Mouse (Mus musculus) lung, postnatal 4 days (tissue): ENCODE results near the gene Zdhhc7.
A peak's percentile ranks its signal among the peaks of the same experiment; 100 is the strongest.

ENCODE experiments used
- DNase-seq, 2 experiments: peaks; one replicate each; pipeline ENCODE4 v3.0.0; 2021

The Zdhhc7 gene

DNA sequence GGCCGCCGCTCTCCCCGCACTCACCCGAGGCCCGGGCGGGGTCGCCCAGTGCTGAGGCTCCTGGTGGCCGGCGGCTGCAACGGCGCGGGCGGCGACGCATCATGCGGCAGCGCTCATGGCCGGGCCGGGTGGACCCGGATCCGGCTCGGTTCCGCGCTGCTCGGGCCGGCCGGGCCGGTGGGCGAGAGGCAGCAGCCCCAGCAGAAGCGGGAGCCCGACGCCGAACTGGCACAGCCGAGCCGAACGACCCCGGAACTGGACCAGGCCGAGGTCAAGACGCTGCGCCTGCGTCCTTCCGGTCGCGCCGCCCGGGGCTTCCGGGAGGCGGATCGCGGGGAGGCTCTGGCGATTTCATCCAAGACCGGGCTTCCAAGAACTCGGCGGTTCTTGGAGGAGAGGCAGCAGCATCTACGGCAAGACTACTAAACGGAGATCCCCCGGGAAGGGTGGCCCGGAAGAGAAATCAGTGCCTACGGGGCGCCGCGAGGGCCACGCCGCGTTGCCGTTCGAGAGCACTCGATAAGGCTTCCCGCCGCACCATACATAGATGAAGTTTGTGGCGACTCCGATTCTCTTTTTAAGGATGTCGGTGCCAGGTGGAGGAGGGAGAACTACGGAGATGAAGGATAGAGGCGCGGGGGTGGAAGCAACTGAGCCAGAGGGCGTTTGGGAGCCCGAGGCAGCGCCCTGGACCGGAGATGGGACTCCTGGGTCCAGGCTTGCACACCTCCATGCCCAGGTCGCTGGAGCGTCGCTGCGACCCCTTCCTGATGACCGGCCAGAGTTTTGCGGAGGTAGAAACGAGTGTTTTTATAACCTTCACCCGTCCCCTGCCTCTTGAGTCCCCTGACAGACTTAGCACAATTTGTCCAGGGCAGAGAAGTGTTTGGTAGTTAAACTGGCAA lies at the start of gene Zdhhc7:
Gene Zdhhc7, minus strand, starts transcription at position 415 of the 905 bp plus-strand sequence.
- DNase-seq, result peak; percentile 88 to 89

DNA sequence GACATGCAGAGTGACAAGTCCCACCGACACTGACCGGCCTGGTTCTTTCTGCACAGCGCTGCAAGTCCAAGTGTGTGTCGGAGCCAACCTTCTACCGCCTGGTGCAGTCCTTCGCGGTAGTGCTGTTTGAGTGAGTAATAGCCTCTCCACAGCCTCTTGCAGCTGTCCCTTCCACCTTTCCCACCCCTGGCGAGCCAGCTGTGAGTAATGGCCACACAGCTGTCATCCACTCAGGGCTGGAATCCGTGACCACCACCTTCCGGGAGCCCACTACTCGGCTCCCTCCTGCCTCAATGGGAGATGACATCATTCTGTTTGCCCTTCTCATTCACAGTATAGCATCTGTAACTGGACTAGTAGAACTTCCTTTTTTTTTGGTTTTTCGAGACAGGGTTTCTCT lies 48.7 kb upstream of the Zdhhc7 start:
- no peak for DNase-seq

DNA sequence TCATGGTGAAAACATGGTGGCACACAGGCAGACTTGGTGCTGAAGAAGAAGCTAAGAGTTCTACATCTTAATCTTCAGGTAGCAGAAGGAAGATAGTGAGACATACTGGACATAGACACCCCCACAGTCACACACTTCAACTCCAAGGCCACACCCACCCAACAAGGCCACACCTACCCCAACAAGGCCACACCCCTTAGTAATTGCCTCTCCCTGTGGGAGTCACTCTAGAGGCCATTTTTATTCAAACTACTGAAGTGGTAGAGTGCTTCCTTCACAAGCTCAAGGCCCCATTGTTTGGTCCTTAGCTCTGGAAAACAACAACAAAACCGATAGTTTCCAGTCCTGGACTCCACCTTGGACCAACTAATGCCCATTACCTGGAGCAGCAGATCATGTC lies 44.8 kb upstream of the Zdhhc7 start:
- no peak for DNase-seq

DNA sequence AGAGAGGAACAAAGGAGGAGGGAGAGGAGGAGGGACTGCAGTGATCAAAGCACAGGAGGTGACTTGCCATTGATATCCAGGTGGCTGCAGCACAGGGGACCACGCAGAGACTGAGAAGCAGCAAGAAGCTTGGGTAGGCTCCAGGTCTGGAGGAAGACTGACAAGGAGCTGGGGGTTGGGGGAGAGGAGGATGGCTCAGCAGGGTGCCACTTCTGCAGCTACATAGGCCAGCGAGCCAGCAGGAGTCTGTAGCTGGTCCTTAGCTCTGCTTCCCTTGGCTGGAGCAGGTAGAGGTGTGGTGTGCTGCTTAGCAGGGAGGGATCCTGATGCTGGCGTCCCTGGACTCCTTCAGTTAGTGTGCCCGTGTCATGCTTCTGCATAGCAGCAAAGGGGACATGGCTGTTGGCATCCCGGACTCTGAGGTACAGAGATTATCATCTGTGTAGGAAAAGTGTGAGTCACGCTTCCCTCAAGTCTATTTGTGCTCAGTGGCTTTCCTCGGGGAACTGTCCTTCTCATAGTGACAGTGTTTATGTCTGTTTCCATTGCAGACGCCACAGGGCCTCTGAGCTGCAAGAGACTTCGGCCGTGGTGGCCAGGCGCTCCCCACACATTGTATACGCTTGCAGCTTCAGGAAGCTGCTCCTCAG lies 43.5 kb upstream of the Zdhhc7 start:
- peak; percentile 60 to 86 for DNase-seq

DNA sequence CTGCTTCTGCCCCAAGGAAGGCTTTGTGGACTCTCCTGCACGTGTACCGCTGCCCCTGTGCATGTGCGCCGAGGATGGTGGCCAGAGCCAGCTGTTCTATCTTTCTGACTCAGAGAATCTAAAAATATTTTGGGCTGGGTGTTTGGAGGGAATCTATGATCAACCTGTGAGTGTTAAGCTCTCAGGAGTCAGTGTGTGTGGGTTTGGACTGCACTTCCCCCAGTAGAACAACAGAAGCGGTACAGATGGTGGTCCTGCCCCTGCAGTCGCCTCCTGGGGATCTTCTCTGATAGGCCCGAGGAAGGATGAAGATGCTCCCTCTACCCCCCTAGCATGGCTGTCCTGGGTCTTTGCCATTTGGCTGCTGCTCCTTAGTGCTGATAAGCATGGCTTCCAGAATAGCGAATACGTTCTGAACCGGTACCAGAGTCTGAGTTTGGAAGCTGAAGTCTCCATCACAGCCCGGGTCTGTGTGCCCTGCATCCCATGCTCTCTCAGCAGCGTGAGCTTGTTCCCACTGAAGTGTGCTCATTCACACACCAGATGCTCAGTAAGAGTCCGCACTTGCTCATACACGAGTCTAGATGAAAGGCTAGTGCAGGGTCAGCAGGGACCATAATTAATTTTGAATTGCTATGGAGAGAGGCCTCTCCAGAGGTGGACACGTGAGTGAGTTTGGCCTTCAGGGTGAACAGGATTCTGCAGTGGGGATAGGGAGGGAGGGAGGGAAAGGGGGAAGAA lies 42.8 kb upstream of the Zdhhc7 start:
- no peak for DNase-seq

DNA sequence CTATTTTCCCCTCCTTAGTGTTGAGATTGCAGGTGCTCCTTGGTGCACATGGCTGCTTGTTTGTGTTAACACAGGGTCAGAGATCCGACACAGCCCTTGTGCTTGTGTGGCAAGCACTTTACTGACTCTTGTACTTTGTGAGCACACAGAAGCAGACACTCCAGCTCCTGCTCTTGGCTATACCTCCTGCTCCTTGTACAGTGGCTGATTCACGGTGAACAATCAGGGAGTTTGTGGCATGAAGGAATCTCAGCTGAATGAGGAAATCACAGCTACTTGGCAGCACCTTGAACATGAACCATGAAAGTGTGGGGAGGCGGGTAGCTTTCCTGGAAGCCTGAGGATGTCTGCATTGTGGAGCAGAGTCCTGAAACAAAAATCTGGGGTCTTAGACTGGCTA lies 39.5 kb upstream of the Zdhhc7 start:
- DNase-seq, result peak; percentile 36 to 50

DNA sequence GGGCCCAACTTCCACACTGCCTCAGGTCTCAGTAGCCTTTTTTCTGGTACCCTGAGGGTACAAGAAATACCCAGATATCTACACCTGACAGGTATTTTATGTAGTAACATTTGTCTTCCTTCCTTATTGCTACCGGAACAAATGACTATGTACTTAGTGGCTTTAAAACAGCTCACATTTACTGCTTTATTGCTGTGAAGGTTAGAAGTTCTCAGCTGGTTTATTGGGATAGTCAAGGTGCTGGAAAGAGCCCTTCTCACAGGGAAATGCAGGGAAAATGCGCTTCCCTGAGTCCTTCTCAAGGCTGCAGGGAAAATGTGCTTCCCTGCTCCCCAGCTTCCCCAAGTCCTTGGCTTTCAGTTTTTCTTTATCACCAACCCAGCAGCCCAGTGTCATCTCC lies 37.7 kb upstream of the Zdhhc7 start:
- no peak for DNase-seq

DNA sequence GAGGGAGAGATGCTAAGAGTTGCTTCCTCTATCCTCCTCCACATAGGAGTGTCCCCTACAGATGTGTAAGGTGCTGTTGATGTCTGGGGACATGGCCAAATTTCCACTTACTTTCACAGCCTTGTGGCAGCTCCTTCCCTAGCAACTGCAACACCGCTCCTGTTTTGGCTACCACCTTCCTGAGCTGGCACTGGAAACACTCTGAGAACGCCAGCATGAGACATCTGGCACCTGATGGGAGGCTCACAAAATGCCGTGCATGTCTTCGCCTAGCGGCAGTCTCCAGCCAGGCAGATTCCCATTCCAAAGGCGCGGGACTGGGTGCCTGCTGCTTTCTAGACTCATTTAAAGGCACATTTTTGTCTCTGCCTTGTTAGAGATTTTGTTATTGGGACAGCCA lies 35.3 kb upstream of the Zdhhc7 start:
- no peak for DNase-seq

DNA sequence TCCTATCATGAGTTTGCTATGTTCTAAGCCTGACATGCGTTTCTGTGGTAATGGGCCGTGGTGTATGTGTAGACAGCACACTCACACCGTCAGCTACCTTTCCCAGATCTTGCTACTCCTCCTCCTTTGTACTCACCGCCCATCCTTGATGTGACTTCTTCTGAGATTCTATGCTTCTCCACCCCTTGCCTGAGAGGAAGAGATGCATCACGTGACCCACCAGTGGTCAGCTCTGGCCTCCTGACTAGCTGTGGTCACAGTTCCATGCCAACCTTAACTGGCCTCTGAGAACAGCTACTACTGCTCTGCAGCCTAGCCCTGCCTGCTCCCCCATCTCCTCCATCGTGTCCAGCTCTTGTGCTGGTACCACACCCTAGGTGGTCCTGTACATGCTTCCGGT lies 34.4 kb upstream of the Zdhhc7 start:
- no peak for DNase-seq

DNA sequence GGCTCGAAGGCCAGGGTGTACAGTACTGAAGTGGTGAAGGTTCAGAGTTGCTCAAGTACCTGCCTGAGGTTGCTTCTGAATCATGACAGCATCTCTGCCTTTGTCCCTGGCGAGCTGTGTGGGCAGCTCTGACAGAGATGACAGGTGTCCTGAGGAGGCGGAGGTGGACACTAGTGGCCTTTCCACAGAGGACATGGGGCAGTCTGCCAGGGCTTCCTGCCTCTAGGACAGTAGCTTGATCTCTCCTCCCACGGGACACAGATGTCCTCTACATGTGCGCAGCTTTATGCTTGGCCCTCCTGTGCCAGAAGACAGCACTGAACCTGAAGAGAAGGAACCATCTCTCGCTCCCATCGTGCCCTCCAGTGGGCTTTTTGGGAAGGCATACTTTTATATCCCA lies 31.9 kb upstream of the Zdhhc7 start:
- no peak for DNase-seq

DNA sequence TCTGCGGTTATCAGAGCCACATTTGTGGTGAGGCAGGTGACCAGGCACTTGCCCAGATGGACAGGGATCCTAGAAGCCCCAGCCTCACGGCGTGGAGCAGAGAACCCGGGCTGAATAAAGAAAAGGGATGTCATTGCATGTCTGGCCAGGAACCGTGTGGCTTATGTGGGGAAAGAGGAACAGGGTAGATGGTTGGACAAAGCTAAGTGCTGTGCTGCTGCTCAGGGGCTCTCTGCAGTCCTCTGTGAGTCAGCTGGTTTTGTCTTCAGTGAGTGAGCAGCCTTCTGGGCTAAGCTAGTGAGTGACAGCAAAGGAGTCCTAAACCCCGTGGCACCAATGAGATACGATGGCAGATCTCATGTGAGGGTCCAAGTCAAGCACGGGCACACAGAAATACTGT lies 29.9 kb upstream of the Zdhhc7 start:
- DNase-seq, result no peak

DNA sequence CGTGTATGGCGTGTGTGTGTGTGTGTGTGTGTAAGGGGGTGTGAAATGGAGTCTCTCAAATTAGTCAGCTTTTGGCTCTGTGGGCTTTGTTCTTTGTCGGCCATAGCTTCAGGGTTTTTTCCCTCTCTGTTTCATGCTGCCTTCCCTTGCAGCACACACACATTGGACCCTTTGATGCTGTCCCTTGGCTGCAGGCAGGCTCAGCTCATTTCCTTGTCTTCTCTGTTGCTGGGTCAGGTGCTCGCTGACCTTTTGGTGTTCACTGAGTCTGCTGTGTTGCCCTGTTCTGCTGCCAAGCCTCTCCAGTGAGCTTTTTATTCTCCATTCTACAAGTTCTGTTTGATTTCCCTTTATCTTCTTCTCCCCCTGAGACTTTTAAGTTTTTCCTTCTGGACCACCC lies 28.3 kb upstream of the Zdhhc7 start:
- DNase-seq, result peak in 1 of 2 experiments; percentile 51

DNA sequence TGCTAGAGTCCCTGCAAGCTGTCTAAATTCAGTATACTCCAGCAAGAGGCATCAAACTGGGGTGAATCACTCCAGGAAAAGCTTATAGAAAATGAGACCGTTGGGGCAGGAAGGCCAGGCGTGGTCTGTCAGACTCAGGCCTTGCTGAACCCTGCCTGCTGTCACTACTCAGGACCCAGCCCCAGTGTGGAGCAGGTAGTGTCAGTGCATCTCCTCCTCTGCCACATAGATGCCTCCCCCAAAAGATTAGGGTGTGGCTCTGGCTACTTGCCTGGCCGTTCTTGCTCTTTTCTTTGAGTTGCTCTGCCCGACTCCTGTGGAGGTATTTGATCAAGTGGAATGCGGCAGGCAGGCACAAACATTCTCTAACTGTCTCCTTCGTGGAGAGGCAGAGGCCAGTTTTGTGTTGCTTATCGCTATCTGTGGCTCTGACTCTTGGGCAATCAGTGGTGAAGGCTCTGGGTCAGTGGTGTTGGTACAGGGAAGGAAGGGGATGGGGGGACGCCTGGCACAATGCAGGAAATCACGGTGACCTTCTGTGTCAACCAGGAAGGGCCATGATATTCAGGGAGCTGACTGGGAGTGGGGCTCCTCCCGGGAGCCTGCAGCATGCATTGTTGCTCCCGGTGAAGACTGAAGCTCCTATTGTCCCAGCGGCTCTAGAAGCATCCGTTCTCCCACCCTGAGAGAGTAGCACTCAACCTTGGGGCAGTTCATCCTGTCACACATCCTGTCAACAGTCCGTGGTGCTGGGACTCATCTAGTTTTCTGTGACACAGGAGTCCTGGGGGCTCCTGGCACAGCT lies 25.3 kb upstream of the Zdhhc7 start:
- DNase-seq, result peak; percentile 59 to 82

DNA sequence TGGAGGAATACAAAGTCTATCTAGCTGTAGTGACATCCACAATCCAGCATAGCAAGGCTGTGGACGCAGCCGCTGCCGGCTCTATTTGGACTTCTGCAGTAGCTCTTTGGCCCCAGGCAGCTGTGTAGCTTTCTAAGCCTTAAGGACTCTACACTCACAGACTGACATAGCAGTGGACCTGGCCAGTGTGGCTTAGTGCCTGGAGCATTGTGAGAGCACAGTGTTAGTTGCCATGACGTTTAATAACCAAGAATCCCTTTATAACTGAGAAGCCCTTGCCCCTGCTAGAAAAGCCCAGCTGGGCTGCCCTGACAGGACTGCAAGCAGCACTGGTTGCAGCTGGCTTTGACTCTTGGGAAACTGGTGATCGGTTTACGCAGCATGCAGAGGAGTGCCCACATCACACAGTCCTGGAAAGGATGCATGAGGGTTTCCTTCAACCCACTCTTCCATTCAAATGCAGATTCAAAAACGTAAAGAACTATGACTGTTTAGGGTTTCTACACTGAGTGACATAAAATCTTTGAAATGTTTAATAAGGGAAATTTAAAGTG lies 23.6 kb upstream of the Zdhhc7 start:
- no peak for DNase-seq

DNA sequence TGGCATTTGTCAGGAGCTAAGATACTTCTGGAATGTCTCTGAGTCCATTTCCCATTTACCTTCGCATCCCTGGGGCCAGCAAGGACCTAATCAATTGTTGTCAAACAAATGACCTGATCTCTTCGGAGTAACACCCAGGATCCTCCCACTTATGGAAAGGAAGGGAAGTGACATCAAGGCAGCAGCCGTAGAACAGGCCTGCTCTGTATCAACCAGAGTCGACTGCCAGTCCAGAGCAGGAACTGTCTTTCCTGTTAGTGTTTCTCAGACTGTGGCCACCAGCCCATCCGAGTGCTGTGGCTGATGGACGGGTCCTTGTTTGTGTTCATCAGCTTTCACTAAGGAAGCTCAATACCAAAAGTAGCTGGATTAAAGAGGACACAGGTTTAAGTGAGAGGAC lies 23.0 kb upstream of the Zdhhc7 start:
- peak; percentile 49 to 62 for DNase-seq

DNA sequence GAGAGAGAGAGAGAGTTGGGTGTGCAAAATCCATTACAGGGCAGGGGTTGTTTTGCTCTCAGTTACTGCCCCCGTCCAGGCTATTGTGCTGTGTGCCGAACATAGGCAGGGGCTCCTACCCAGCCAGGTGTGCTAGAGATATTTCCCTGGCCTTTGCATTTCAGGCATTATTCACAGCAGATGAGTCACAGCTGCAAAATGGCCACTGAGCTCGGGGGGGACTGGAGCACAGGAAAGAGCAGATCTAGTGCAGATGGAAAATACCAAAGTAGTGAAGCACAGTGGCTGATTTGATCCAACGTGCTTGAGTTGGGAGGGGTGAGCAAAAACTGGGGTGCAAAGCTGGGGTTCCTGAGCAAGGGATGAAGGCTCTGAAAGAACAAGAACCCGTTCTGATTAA lies 19.7 kb upstream of the Zdhhc7 start:
- no peak for DNase-seq

DNA sequence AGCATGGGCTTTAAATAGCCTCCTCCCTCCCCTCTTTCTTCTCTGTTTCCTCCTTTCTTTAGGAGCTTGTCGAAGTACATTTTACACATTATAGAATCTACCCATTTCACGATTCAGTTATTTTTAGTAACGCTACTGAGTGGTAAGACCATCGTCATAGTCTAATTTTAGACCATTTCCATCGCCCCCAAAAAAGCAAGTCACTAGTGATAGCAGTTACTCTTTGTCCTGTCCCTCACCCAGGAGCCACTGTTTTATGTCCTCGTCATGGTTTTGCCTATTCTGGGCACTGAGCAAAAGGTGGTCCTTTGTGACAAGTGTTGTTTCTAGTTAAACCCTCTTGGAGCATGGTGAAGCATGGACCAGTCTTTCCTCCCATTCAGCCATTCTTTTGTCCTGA lies 18.6 kb upstream of the Zdhhc7 start:
- no peak for DNase-seq

DNA sequence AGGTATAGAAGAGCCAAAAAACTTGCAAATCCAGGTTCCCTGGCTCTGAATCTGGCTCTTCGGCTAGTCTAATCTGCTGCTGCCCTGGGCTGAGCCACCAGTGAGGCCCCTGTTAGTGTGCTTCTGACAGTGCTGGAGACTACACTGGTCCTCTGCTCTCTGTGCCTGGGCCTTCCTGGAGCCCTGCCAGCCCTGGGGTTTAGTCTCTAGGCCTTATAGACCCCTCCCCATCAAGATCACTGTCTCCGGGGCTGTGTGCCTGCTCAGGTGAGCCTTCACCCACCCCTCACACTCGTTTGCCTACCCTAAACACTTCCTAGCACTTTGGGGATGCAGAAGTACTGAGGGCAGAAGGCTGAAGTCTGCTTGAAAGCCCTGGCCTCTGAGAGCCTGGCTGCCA lies 18.1 kb upstream of the Zdhhc7 start:
- DNase-seq, result no peak

DNA sequence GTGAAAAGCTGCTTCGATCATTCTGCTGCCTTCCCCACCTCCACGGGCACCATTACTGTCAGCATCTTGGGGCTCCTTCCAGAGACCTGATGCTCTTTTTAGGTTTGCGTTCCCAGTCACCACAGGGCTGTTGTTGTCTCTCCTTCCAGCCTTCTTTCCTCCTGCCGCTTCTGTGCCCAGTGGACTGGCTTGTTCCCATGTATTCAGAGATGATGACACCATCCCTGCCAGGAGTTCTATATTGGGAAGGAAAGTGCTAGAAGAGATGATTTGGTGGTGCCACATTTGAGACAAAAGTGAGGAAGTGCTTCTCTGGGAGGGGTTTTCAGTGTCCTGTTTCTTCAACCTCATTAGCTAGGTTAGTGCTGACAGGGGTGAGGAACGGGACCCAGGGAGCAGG lies 17.6 kb upstream of the Zdhhc7 start:
- DNase-seq, result no peak

DNA sequence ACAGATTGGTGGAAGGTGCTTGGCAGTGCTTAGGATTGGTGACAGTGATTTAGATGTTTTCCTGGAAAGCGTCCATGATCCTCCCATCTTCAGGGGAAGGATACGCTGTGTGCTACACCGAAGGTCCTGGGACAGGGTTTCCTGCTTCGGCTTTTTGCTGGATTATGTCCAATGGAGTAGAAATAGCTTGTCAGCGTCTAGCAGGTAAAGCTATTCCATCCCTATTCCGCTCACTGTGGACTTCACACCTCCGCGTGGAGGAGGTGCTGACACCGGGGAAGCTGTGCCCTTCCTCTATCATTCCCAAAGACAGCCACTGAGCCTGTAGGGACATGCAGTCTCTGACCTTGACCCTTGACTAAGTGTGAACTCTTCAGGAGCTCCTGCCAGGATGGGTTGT lies 16.9 kb upstream of the Zdhhc7 start:
- DNase-seq, result no peak

DNA sequence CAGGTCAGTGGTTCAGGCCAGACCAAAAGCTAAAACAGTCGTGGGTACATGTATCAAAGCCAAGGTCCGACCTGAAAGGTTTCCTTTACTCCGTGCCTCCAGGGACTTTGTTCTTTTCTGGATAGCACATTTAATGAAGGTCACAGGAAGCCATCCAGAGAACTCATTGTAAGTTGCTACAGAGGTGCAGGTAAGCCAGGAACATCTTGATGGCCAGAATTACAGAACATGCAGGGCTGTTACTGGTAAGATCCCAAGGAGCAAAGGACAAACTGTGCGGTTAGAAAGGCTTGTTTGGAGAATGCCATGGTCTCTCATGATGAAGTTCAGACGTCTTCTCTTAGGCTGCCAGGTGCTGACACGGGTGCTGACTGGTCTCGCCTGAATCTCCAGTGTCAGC lies 15.3 kb upstream of the Zdhhc7 start:
- no peak for DNase-seq

DNA sequence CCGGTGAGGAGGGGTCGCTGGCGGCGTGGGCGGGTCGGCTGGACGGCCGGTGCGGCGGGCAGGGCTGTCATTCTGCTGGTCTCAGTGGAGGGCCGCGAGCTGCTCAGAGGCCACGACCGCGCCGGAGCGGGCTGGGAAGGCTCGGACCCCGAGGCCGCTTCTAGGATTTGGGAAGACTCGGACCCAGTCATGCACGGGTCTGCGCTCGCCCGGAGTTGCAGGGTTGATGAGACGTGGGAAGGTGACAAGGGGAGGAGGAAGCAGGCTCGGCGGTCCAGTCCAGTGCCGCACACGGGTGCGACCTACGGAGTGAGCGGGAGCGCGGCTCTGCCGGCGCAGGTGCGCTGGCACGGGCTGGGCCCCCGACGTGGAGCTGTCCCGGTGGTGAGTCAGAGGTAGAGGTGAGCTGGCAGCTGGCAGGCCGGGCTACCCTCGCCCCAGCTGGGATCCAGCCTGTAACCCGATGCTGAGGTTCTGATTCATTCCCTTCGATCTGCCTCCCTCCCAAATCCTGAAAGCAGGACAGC lies 13.1 kb upstream of the Zdhhc7 start:
- DNase-seq, result peak in 1 of 2 experiments; percentile 47
